Comparison of ENCODE assay signal across 7 mouse cellular contexts in genomic region chr11:55428186-55429012, GRCm38 (mm10). TPM values are rescaled to one million over a fixed set of nuclear protein-coding genes. Genes with fewer than 3 reads are reported as not detected.
DNase-seq lines count a peak whose midpoint lies in the region; ATAC-seq and TF ChIP-seq lines count a peak whose summit lies in the region.

No protein-coding gene starts in this region.

- H3K27ac ChIP-seq in heart, adult 2 months, result peak overlapping the region; percentile 58
- H3K27ac ChIP-seq in kidney, adult 2 months (ENCODE audit: insufficient read depth, low read depth, low read length), result peak overlapping the region; percentile 96
- H3K27ac ChIP-seq in lung, embryonic 15.5 days, result peak overlapping the region; percentile 96

- H3K79me2 ChIP-seq in heart, adult 2 months (replicated peaks; ENCODE audit: control insufficient read depth, insufficient read depth, low read length), result no peaks in the 10 kb centered on the region

- TF ChIP-seq CTCF in heart, adult 2 months (IDR thresholded peaks at IDR 0.05), result no peak
- no peak for TF ChIP-seq CTCF in kidney, adult 2 months (conservative IDR thresholded peaks at IDR 0.05; ENCODE audit: insufficient read depth, insufficient read length, low read depth, low read length)

- H3K4me3 ChIP-seq in heart, adult 2 months, result no peak overlapping the region
- no peak overlapping the region for H3K4me3 ChIP-seq in kidney, adult 2 months (ENCODE audit: insufficient read depth, low read depth, low read length)
- H3K4me3 ChIP-seq in lung, embryonic 15.5 days, result no peak overlapping the region

- H3K4me2 ChIP-seq in lung, embryonic 15.5 days, result 0 out of 2 replicates have a peak overlapping the region, but pooled peaks have one; percentile 4

- peak; percentile 57; the same call in 1 of the 2 replicates for TF ChIP-seq EP300 in heart, adult 2 months (IDR thresholded peaks at IDR 0.05; ENCODE audit: insufficient read depth, low read depth, low read length)

- DNase-seq in adrenal gland, postnatal 10 days, result peak; percentile 95
- peak; percentile 74 for DNase-seq in embryo, embryonic 11.5 days (ENCODE audit: low read depth, low spot score)
- DNase-seq in heart, adult 2 months, result peak; percentile 79 to 87
- DNase-seq in kidney, adult 2 months, result peak; percentile 93
- peak; percentile 96 for DNase-seq in skeletal muscle tissue, adult 2 months (ENCODE audit: low read depth, low spot score)

- H3K9me3 ChIP-seq in lung, embryonic 15.5 days, result no peaks in the 10 kb centered on the region

- no peaks in the 10 kb centered on the region for H3K27me3 ChIP-seq in heart, adult 2 months (ENCODE audit: control insufficient read depth, insufficient read depth, low read length)
- no peaks in the 10 kb centered on the region for H3K27me3 ChIP-seq in kidney, adult 2 months (replicated peaks; ENCODE audit: control insufficient read depth, insufficient read depth, low read length)
- no peaks in the 10 kb centered on the region for H3K27me3 ChIP-seq in lung, embryonic 15.5 days

- intact Hi-C loops in heart, adult 2 months (cut with DNase I), result no loop called here

- peak; percentile 62 for TF ChIP-seq POLR2A in heart, adult 2 months (IDR thresholded peaks at IDR 0.05; ENCODE audit: insufficient read depth, low read depth, low read length)
- TF ChIP-seq POLR2A in kidney, adult 2 months (IDR thresholded peaks at IDR 0.05; ENCODE audit: low read depth, low read length), result no peak

- peaks cover 8% of the 10 kb centered on the region for H3K4me1 ChIP-seq in heart, adult 2 months (ENCODE audit: control insufficient read depth, insufficient read depth, low read length)
- H3K4me1 ChIP-seq in kidney, adult 2 months (ENCODE audit: control insufficient read depth, insufficient read depth, low read length), result no peaks in the 10 kb centered on the region
- H3K4me1 ChIP-seq in lung, embryonic 15.5 days, result peaks cover 50% of the 10 kb centered on the region

- H3K36me3 ChIP-seq in heart, adult 2 months (ENCODE audit: control insufficient read depth, insufficient read depth, low read length), result no peaks in the 10 kb centered on the region
- H3K36me3 ChIP-seq in kidney, adult 2 months (ENCODE audit: control insufficient read depth, insufficient read depth, low read length), result no peaks in the 10 kb centered on the region
- H3K36me3 ChIP-seq in lung, embryonic 15.5 days, result no peaks in the 10 kb centered on the region

- peak; percentile 97 for ATAC-seq in lung, embryonic 15.5 days (ENCODE audit: borderline replicate concordance, extremely low read depth, low FRiP score, low TSS enrichment)
- ATAC-seq in megakaryocyte progenitor cell, adult 5-6 weeks (replicated peaks; ENCODE audit: poor library complexity), result no peak

- H3K9ac ChIP-seq in heart, adult 2 months (ENCODE audit: low read depth, low read length), result peak overlapping the region; percentile 2; the same call in 1 of the 2 replicates
- 0 out of 2 replicates have a peak overlapping the region, but pooled peaks have one; percentile 20 for H3K9ac ChIP-seq in lung, embryonic 15.5 days

- 25% methylated on average over 16 of the region's 16 CpGs for WGBS in heart, adult 2 months
- 30% methylated on average over 16 of the region's 16 CpGs for WGBS in kidney, adult 2 months
- 19% methylated on average over 16 of the region's 16 CpGs for WGBS in lung, embryonic 15.5 days

RNA-seq across cellular contexts. Expression of gene Sparc, which starts 5.4 kb away (rescaled TPM):
- 1,000 to 10,000 TPM; 2,122 to 2,491 TPM for total RNA-seq in adrenal gland, postnatal 10 days (2021)
- 100 to 1,000 TPM; 320 to 420 TPM for total RNA-seq in heart, adult 2 months (2021)
- 666 and 876 TPM in 2 replicates for polyA plus RNA-seq in heart, adult 2 months (2012; rRNA removed)
- 585 and 720 TPM in 2 replicates for polyA plus RNA-seq in kidney, adult 2 months (2012; rRNA removed)
- 1,944 and 2,059 TPM in 2 replicates for polyA plus RNA-seq in lung, embryonic 15.5 days (2015; fragmentation: Nextera tagmentation; extraction: Ambion mirVana)
- total RNA-seq in megakaryocyte progenitor cell, adult 5-6 weeks (2015), result not detected in 2 replicates
- total RNA-seq in megakaryocyte progenitor cell, adult 5-6 weeks (2017), result not detected in 2 replicates

RNA-seq across cellular contexts. Expression of gene Atox1, which starts 32.6 kb away (rescaled TPM):
- total RNA-seq in adrenal gland, postnatal 10 days (2021), result 100 to 1,000 TPM; 271 to 292 TPM
- 100 to 1,000 TPM in 1 of 2 experiments, 10 to 100 TPM in 1; 98.6 to 112 TPM for total RNA-seq in heart, adult 2 months (2021)
- 155 and 204 TPM in 2 replicates for polyA plus RNA-seq in heart, adult 2 months (2012; rRNA removed)
- polyA plus RNA-seq in kidney, adult 2 months (2012; rRNA removed), result 698 and 771 TPM in 2 replicates
- 531 and 546 TPM in 2 replicates for polyA plus RNA-seq in lung, embryonic 15.5 days (2015; fragmentation: Nextera tagmentation; extraction: Ambion mirVana)
- total RNA-seq in megakaryocyte progenitor cell, adult 5-6 weeks (2015), result 120 TPM in 2 replicates
- total RNA-seq in megakaryocyte progenitor cell, adult 5-6 weeks (2017), result 54.3 and 72.9 TPM in 2 replicates

RNA-seq across cellular contexts. Expression of gene G3bp1, which starts 41.1 kb away (rescaled TPM):
- total RNA-seq in adrenal gland, postnatal 10 days (2021), result 10 to 100 TPM; 55.5 to 60.0 TPM
- total RNA-seq in heart, adult 2 months (2021), result 10 to 100 TPM; 40.0 to 41.3 TPM
- 22.0 and 31.6 TPM in 2 replicates for polyA plus RNA-seq in heart, adult 2 months (2012; rRNA removed)
- polyA plus RNA-seq in kidney, adult 2 months (2012; rRNA removed), result 23.3 and 28.3 TPM in 2 replicates
- 180 and 181 TPM in 2 replicates for polyA plus RNA-seq in lung, embryonic 15.5 days (2015; fragmentation: Nextera tagmentation; extraction: Ambion mirVana)
- 79.3 and 85.5 TPM in 2 replicates for total RNA-seq in megakaryocyte progenitor cell, adult 5-6 weeks (2015)
- total RNA-seq in megakaryocyte progenitor cell, adult 5-6 weeks (2017), result 123 and 135 TPM in 2 replicates

Comparison
In these comparisons a context has a peak if more than half of its experiments do, and no peak if none do; other contexts are left out.
1. RNA of gene Sparc, which starts 5.4 kb away (total RNA-seq): 2,122 to 2,491 TPM in adrenal gland, postnatal 10 days and 320 to 420 TPM in heart, adult 2 months; not detected in megakaryocyte progenitor cell, adult 5-6 weeks; every median in the first group is over 100 times any median in the second.
2. Peak in every context shown above with its lines, with median percentiles within 50 percentile points of each other: DNase-seq and H3K27ac ChIP-seq.